Mouse (Mus musculus) hindbrain, embryonic 16.5 days (tissue): ENCODE results near the gene Agtr1b. TPM values are rescaled to one million over a fixed set of nuclear protein-coding genes. Genes with fewer than 3 reads are reported as not detected.

Source experiments
- ATAC-seq: fragments of 200-750 bp; cut with Nextera tagmentation; 2 replicates; pipeline ENCODE4 v1.8.0; 2017; ENCODE audit warnings: moderate TSS enrichment, moderate library complexity
- H3K27ac ChIP-seq: fragments of 300-500 bp; sonication (generic); 2 replicates; pipeline ENCODE4 v1.5.1; 2014; ENCODE audit warnings: low read depth, mild to moderate bottlenecking, control low read depth, low read length, moderate library complexity
- H3K27me3 ChIP-seq: fragments of 300-500 bp; sonication (generic); replicated peaks from 2 replicates; pipeline ENCODE4 v1.6.1; 2014; ENCODE audit warnings: low read length; ENCODE audit not compliant: control insufficient read depth, insufficient read depth
- H3K36me3 ChIP-seq: fragments of 300-500 bp; sonication (generic); 2 replicates; pipeline ENCODE4 v1.6.1; 2014; ENCODE audit warnings: mild to moderate bottlenecking, low read length, moderate library complexity, mixed read lengths; ENCODE audit not compliant: control insufficient read depth, insufficient read depth
- H3K4me1 ChIP-seq: fragments of 300-500 bp; sonication (generic); 2 replicates; pipeline ENCODE4 v1.6.1; 2014; ENCODE audit warnings: low read depth, low read length; ENCODE audit not compliant: control insufficient read depth, insufficient read depth
- H3K4me2 ChIP-seq: fragments of 300-500 bp; sonication (generic); 2 replicates; pipeline ENCODE4 v1.6.1; 2014; ENCODE audit warnings: mild to moderate bottlenecking, low read length, control low read depth, moderate library complexity
- H3K4me3 ChIP-seq: fragments of 300-500 bp; sonication (generic); 2 replicates; pipeline ENCODE4 v1.5.1; 2014; ENCODE audit warnings: mild to moderate bottlenecking, low read length, control low read depth, moderate library complexity
- H3K9ac ChIP-seq: fragments of 300-500 bp; sonication (generic); 2 replicates; pipeline ENCODE4 v1.6.1; 2014; ENCODE audit warnings: low read depth, mild to moderate bottlenecking, control low read depth, low read length, moderate library complexity
- H3K9me3 ChIP-seq: fragments of 300-500 bp; sonication (generic); 2 replicates; pipeline ENCODE4 v1.6.1; 2014; ENCODE audit warnings: mild to moderate bottlenecking, low read length, moderate library complexity; ENCODE audit not compliant: control insufficient read depth
- WGBS: fragments of 180-500 bp; shearing (Covaris S2); extraction: QIAGEN DNeasy Blood & Tissue Kit; methylation state at CpG from one replicate; pipeline ENCODE4 v1.1.7; 2014; 5-methylcytosine and 5-hydroxymethylcytosine counted together
- polyA plus RNA-seq: library from polyadenylated mRNA; unstranded; fragments of >200 nt; fragmentation: Nextera tagmentation; extraction: Ambion mirVana; gene quantifications from 2 replicates; pipeline ENCODE4 v1.2.1, GENCODE M21; 2015

Agtr1b gene
- polyA plus RNA-seq, 1 experiment from 2014 or later: 0.30 TPM

- Histone ChIP-seq H3K9ac (no peak overlapping the region), H3K4me1 (no peaks in the 10 kb centered on the region), H3K4me3 (no peak overlapping the region), H3K27me3 (no peaks in the 10 kb centered on the region), H3K9me3 (no peaks in the 10 kb centered on the region), H3K36me3 (no peaks in the 10 kb centered on the region), H3K4me2 (no peak overlapping the region), H3K27ac (no peak overlapping the region)
- 84% methylated on average over 3 of the region's 3 CpGs for WGBS
- no peak for ATAC-seq
Measured at GRCm38 (mm10) chr3:20295546-20295945, 71.4 kb downstream of the Agtr1b start.

- 84% methylated on average over 9 of the region's 9 CpGs for WGBS
- no peak overlapping the region for H3K4me3 ChIP-seq
- no peaks in the 10 kb centered on the region for H3K9me3 ChIP-seq
- no peaks in the 10 kb centered on the region for H3K4me1 ChIP-seq
- H3K9ac ChIP-seq: no peak overlapping the region
- H3K4me2 ChIP-seq: no peak overlapping the region
- no peak for ATAC-seq
- no peaks in the 10 kb centered on the region for H3K27me3 ChIP-seq
- H3K36me3 ChIP-seq: no peaks in the 10 kb centered on the region
- no peak overlapping the region for H3K27ac ChIP-seq
Measured at GRCm38 (mm10) chr3:20294542-20295348, 72.2 kb downstream of the Agtr1b start.

- Histone ChIP-seq H3K4me2 (no peak overlapping the region), H3K36me3 (no peaks in the 10 kb centered on the region), H3K4me3 (no peak overlapping the region), H3K4me1 (no peaks in the 10 kb centered on the region), H3K27me3 (no peaks in the 10 kb centered on the region), H3K27ac (no peak overlapping the region), H3K9ac (no peak overlapping the region), H3K9me3 (no peaks in the 10 kb centered on the region)
- ATAC-seq: no peak
Measured at GRCm38 (mm10) chr3:20291370-20291769, 75.6 kb downstream of the Agtr1b start.

GRCm38 (mm10) chr3:20288761-20289160 is 78.2 kb downstream of the Agtr1b start:
- Histone ChIP-seq H3K36me3 (no peaks in the 10 kb centered on the region), H3K27ac (no peak overlapping the region), H3K4me2 (no peak overlapping the region), H3K4me1 (no peaks in the 10 kb centered on the region), H3K9ac (no peak overlapping the region), H3K9me3 (no peaks in the 10 kb centered on the region), H3K27me3 (no peaks in the 10 kb centered on the region), H3K4me3 (no peak overlapping the region)
- ATAC-seq: no peak
- 93% methylated on average over 2 of the region's 2 CpGs for WGBS

GRCm38 (mm10) chr3:20281796-20282195 is 85.2 kb downstream of the Agtr1b start:
- no peak overlapping the region for H3K9ac ChIP-seq
- H3K4me2 ChIP-seq: no peak overlapping the region
- no peaks in the 10 kb centered on the region for H3K9me3 ChIP-seq
- no peak for ATAC-seq
- no peaks in the 10 kb centered on the region for H3K4me1 ChIP-seq
- H3K4me3 ChIP-seq: no peak overlapping the region
- H3K27ac ChIP-seq: no peak overlapping the region
- WGBS: 61% methylated on average over 1 of the region's 1 CpGs
- H3K27me3 ChIP-seq: no peaks in the 10 kb centered on the region
- no peaks in the 10 kb centered on the region for H3K36me3 ChIP-seq

- 85% methylated on average over 3 of the region's 3 CpGs for WGBS
- H3K36me3 ChIP-seq: no peaks in the 10 kb centered on the region
- H3K4me1 ChIP-seq: no peaks in the 10 kb centered on the region
- H3K9me3 ChIP-seq: no peaks in the 10 kb centered on the region
- H3K4me2 ChIP-seq: no peak within 1 kb of the TSS
- no peak within 1 kb of the TSS for H3K27ac ChIP-seq
- H3K27me3 ChIP-seq: no peaks in the 10 kb centered on the region
- no peak within 1 kb of the TSS for H3K9ac ChIP-seq
- H3K4me3 ChIP-seq: no peak within 1 kb of the TSS
- no peak for ATAC-seq
Measured at GRCm38 (mm10) chr3:20275633-20276032, 91.3 kb downstream of the Agtr1b start, which contains the start of gene Cpb1. Gene Cpb1, minus strand, starts transcription at chr3:20275733.

Other genes starting within 250 kb of the Agtr1b start
- gene Gyg, start 211.9 kb downstream of the Agtr1b start, polyA plus RNA-seq: 81.0 and 92.2 TPM in 2 replicates
- 1.8 TPM in 1 of 2 replicates, not detected in the other for gene Cpa3, start 125.0 kb downstream of the Agtr1b start, polyA plus RNA-seq
- gene Cpb1, start 91.4 kb downstream of the Agtr1b start, polyA plus RNA-seq: 0.45 and 0.48 TPM in 2 replicates